Mouse (Mus musculus): ENCODE measurements around the gene Nfic.

Gene Nfic

GRCm38 (mm10) chr10:81455181-81455895 is at the start of gene Nfic:
Gene Nfic, minus strand, starts transcription at chr10:81455635.
- DNase-seq: peak; percentile 88

- peak; percentile 98 for DNase-seq
Observed at GRCm38 (mm10) chr10:81502658-81503057, 47.2 kb upstream of the Nfic start.

- DNase-seq: peak; percentile 90
Observed at GRCm38 (mm10) chr10:81501863-81502262, 46.4 kb upstream of the Nfic start.

GRCm38 (mm10) chr10:81500032-81500431 is 44.6 kb upstream of the Nfic start, which contains the start of gene S1pr4:
Gene S1pr4, minus strand, starts transcription at chr10:81500132.
- no peak for DNase-seq

- peak; percentile 98 for DNase-seq
Observed at GRCm38 (mm10) chr10:81499250-81499901, 43.9 kb upstream of the Nfic start.

GRCm38 (mm10) chr10:81498316-81499249 is 43.1 kb upstream of the Nfic start:
- peak; percentile 94 for DNase-seq

- peak; percentile 93 for DNase-seq
Observed at GRCm38 (mm10) chr10:81497401-81498270, 42.2 kb upstream of the Nfic start.

GRCm38 (mm10) chr10:81496969-81497368 is 41.5 kb upstream of the Nfic start:
- peak; percentile 91 for DNase-seq

- DNase-seq: peak; percentile 100
Observed at GRCm38 (mm10) chr10:81496264-81496901, 40.9 kb upstream of the Nfic start, which contains the start of gene Ncln. Gene Ncln, minus strand, starts transcription at chr10:81496392.

- no peak for DNase-seq
Observed at GRCm38 (mm10) chr10:81495616-81496263, 40.3 kb upstream of the Nfic start.

GRCm38 (mm10) chr10:81495151-81495550 is 39.7 kb upstream of the Nfic start:
- peak; percentile 94 for DNase-seq

GRCm38 (mm10) chr10:81494260-81495041 is 39.0 kb upstream of the Nfic start:
- peak; percentile 92 for DNase-seq

GRCm38 (mm10) chr10:81493601-81494220 is 38.3 kb upstream of the Nfic start:
- DNase-seq: peak; percentile 92

GRCm38 (mm10) chr10:81492606-81493240 is 37.3 kb upstream of the Nfic start:
- peak; percentile 90 for DNase-seq

- DNase-seq: peak; percentile 90
Observed at GRCm38 (mm10) chr10:81491018-81491417, 35.6 kb upstream of the Nfic start.

GRCm38 (mm10) chr10:81489941-81490340 is 34.5 kb upstream of the Nfic start:
- peak; percentile 90 for DNase-seq

GRCm38 (mm10) chr10:81488081-81488480 is 32.6 kb upstream of the Nfic start:
- DNase-seq: peak; percentile 94

- peak; percentile 91 for DNase-seq
Observed at GRCm38 (mm10) chr10:81486496-81486895, 31.1 kb upstream of the Nfic start.

GRCm38 (mm10) chr10:81485479-81486018 is 30.1 kb upstream of the Nfic start:
- DNase-seq: peak; percentile 83
